Mouse (Mus musculus): ENCODE data around the gene Gcc1. TPM values are rescaled to one million over a fixed set of nuclear protein-coding genes. Genes with fewer than 3 reads are reported as not detected.

Gene Gcc1
- polyA plus RNA-seq (2012; rRNA removed): 8.4 and 9.3 TPM in 2 replicates

GRCm38 (mm10) chr6:28428290-28428689 is at the start of gene Gcc1:
Gene Gcc1 (minus strand): TSS chr6:28428390.

DNA sequence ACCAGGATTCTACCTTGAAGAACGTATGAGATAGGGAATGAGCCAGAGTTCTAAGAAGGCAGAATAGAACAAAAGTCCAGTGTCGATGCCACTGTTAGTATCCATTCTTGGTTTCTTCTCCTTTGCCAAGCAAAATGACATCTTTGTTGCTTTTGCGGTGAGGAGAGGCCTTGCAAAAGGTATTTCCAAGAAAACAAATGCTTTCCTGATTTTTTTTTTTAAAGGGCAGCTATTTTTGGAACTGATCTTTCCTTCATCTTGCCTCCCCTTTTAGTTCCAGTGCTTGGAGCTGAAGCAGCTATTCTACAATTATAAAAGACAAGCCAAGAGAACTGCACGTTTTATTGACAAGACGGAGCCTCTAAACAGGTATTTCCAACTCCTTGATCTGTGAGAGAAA is 46.6 kb upstream of the Gcc1 start, which contains the start of gene Snd1:
Gene Snd1 (plus strand): TSS at position 301 of the 400 bp plus-strand sequence.

GRCm38 (mm10) chr6:28449253-28449652 is 21.1 kb upstream of the Gcc1 start, which contains the start of gene Pax4:
Gene Pax4 (minus strand): TSS chr6:28449353.

GRCm38 (mm10) chr6:28427096-28427839 is 922 bp downstream of the Gcc1 start, which contains the start of gene Fscn3:
Gene Fscn3 (plus strand): TSS chr6:28427789.

GRCm38 (mm10) chr6:28423313-28423712 is 4.9 kb downstream of the Gcc1 start, which contains the start of gene Arf5:
Gene Arf5 (plus strand): TSS chr6:28423560.

DNA sequence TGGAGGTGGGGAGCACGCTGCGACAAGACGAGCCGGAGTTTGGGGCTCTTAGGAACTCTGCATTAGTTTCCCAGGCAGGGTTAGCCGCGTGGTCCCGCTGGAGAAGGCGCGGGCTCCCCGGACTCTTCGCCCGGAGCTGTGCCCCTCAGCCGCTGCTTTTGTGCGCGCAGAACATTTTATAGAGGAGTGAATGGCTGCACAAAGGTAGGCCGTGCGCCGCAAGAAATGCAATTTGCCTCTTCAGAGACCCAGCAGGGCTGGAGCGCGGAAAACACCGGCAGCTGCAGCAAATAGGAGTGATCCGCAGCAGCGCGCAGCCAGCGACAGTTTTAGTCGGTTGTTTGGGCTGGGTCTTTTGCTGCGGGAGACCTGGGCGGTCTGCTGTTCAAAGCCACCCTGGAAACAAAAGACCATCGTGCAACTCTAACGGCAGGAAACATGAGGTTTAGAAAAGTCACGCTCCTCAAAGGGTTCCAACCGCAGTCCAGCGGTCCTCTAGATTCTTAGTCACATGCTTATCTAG is 30.4 kb downstream of the Gcc1 start, which contains the start of gene Zfp800:
Gene Zfp800 (minus strand): TSS at position 325 of the 523 bp plus-strand sequence.

Other genes with a start within 250 kb of the Gcc1 start
- 7.3 and 7.7 TPM in 2 replicates for gene Zfp800, start 30.4 kb downstream of the Gcc1 start, polyA plus RNA-seq (2012; rRNA removed)
- gene Arf5, start 4.8 kb downstream of the Gcc1 start, polyA plus RNA-seq (2012; rRNA removed): 342 and 357 TPM in 2 replicates
- gene Fscn3, start 601 bp downstream of the Gcc1 start, polyA plus RNA-seq (2012; rRNA removed): 0.05 and 0.11 TPM in 2 replicates
- 0.07 and 0.19 TPM in 2 replicates for gene Pax4, start 21.0 kb upstream of the Gcc1 start, polyA plus RNA-seq (2012; rRNA removed)
- 65.3 and 80.5 TPM in 2 replicates for gene Snd1, start 46.7 kb upstream of the Gcc1 start, polyA plus RNA-seq (2012; rRNA removed)